Mouse (Mus musculus): ENCODE data around the gene Exd1. TPM values are rescaled to one million over a fixed set of nuclear protein-coding genes. Genes with fewer than 3 reads are reported as not detected.

Exd1 gene
- 0.35 and 0.71 TPM in 2 replicates for polyA plus RNA-seq (2015; fragmentation: Nextera tagmentation; extraction: Ambion mirVana)

DNA sequence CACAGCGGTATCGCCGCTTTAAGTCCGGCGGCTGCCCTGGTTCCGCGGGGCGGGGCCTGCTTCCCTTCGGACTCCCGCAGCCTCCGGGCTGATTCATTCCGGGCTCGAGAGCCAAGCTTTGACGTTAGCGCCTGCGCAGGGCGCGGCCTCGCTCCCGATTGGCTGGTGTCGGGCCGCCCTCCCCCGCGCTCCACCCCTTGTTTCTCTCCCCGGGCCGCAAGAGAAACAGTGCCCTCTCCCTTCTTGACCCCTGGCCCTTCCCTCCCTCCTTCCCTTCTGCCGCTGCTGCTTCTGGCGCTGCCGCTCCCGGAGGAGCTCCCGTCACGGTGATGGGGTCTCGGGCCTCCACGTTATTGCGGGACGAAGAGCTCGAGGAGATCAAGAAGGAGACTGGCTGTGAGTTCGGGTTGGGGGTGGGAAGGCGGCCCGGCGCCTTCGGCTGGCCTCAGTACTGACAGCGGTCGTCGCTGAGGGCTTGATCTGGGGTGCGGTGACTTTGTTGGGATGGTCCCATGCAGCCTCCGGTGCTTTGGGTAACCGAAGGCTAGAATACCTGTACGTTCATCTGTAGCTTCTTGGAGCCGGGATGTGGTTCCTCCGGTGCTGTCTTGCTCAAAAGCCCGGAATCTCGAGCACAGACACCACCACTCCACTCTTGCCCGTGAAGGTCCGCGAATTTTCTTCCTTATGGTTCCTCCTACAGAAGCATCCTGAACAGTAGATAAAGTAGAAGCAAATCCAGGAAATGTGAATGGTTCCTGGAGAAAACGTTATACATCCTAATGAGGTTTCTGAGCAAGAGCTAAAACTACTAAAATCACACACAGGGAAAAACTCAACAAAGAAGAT lies at the start of gene Exd1, which contains the start of gene Chp1:
Gene Exd1, minus strand, starts transcription at position 106 of the 849 bp plus-strand sequence.
Gene Chp1, plus strand, starts transcription at position 176 of the 849 bp plus-strand sequence.
- Histone ChIP-seq H3K27ac (peak within 1 kb of the TSS; percentile 87), H3K4me2 (peak within 1 kb of the TSS; percentile 82), H3K4me3 (replicated peaks) (peak within 1 kb of the TSS; percentile 74), H3K9me3 (replicated peaks) (no peaks in the 10 kb centered on the region), H3K36me3 (no peaks in the 10 kb centered on the region), H3K9ac (peak within 1 kb of the TSS; percentile 65), H3K4me1 (peaks cover 23% of the 10 kb centered on the region), H3K27me3 (no peaks in the 10 kb centered on the region)
- ATAC-seq (replicated peaks; ENCODE audit: low FRiP score): peak; percentile 99
- WGBS: 0% methylated on average over 57 of the region's 57 CpGs

GRCm38 (mm10) chr2:119596781-119597330 lies 49.4 kb upstream of the Exd1 start:
- no peak overlapping the region for H3K9ac ChIP-seq
- H3K36me3 ChIP-seq: peaks cover 50% of the 10 kb centered on the region
- H3K4me2 ChIP-seq: no peak overlapping the region
- WGBS: 88% methylated on average over 8 of the region's 8 CpGs
- H3K4me3 ChIP-seq (replicated peaks): no peak overlapping the region
- no peak overlapping the region for H3K27ac ChIP-seq
- ATAC-seq (replicated peaks; ENCODE audit: low FRiP score): no peak
- no peaks in the 10 kb centered on the region for H3K27me3 ChIP-seq
- H3K4me1 ChIP-seq: peaks cover 22% of the 10 kb centered on the region
- H3K9me3 ChIP-seq (replicated peaks): no peaks in the 10 kb centered on the region

DNA sequence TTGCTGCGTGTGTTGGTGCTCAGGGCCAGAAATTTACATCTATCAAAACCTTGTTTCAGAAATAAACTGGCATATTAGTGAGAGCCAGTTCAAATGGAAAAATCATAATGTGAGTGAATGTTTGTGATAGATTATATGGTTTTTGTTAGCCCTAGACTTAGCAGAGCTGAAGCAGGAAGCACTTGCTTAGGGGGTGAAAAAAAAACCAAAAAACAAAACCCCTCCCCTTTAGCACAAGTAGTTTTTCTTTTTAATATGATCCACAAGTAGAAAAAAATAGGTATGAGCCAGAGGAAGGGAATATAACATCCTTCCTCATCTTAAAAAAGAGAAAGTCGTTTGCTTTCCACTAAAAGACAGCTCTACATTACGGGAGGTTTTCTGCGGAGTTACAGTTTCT lies 47.9 kb upstream of the Exd1 start:
- H3K4me3 ChIP-seq (replicated peaks): peak overlapping the region; percentile 69
- H3K9ac ChIP-seq: peak overlapping the region; percentile 82
- peaks cover 18% of the 10 kb centered on the region for H3K4me1 ChIP-seq
- 23% methylated on average over 4 of the region's 4 CpGs for WGBS
- H3K36me3 ChIP-seq: peaks cover 39% of the 10 kb centered on the region
- no peaks in the 10 kb centered on the region for H3K27me3 ChIP-seq
- H3K9me3 ChIP-seq (replicated peaks): no peaks in the 10 kb centered on the region
- no peak overlapping the region for H3K27ac ChIP-seq
- peak overlapping the region; percentile 67 for H3K4me2 ChIP-seq
- no peak for ATAC-seq (replicated peaks; ENCODE audit: low FRiP score)

DNA sequence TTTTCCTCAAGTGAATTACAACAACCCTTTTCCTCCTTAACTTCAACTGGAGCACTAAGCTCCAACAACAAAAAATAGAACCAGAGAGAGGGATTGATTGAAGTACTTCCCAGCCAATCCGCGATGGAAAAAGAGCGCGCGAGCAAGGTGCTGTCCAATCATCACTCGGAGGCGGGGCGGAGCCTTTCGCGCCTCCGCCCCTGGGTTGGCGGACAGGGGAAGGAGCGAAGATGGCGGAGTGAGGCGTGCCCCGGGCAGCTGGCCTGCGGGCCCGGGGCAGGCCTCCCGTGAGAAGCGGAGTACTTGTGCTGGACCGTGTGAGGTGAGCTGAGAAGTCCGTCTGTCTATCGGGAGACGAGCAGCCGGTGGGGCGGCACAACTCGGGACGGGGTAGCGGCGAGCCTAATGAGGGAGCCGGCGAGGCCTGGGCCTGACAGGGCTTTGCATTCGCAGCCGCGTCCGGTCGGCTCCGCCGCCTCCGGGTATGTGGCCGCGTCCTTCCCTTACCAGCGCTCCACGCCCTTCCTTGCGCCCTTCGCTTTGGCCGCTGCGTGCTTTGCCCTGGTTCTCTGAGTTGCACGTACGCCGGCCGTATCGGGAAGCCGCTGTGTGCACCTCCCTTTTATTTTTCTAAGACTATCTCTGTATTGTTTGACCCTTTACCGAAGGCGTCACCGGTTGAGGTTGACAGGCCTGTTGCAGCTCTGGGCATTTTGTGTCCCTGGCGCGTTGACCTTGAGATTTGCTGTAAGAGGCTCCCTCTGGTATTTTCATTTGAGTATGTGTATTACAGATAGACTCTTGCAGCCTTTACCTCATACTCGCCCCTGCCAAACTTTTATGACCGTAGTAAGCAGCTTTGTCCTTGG lies 46.9 kb upstream of the Exd1 start:
- Histone ChIP-seq H3K36me3 (peaks cover 31% of the 10 kb centered on the region), H3K4me2 (peak overlapping the region; percentile 67), H3K9ac (peak overlapping the region; percentile 82), H3K4me1 (peaks cover 18% of the 10 kb centered on the region), H3K9me3 (replicated peaks) (no peaks in the 10 kb centered on the region), H3K27me3 (no peaks in the 10 kb centered on the region), H3K4me3 (replicated peaks) (peak overlapping the region; percentile 69), H3K27ac (peak overlapping the region; percentile 90)
- ATAC-seq (replicated peaks; ENCODE audit: low FRiP score): peak; percentile 97
- WGBS: under 1% methylated on average over 61 of the region's 61 CpGs

DNA sequence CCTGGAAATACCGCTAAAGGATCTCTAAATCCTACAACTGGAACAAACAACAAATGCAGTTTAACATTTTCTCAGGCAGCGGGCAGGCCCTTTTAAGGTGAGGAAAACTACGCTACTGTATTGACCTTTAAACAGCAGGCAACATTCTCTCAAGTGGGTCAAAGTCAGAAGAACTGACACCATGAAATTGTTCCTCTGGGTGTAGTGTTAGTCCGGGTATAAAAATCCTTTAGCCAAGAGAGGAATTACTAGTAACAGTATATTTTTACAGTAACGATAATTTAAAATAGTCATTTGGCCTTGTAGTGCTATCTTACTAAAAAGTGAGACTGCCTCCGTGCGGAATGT lies 46.3 kb upstream of the Exd1 start:
- Histone ChIP-seq H3K4me3 (replicated peaks) (peak overlapping the region; percentile 69), H3K4me2 (peak overlapping the region; percentile 55), H3K27ac (peak overlapping the region; percentile 90), H3K9me3 (replicated peaks) (no peaks in the 10 kb centered on the region), H3K27me3 (no peaks in the 10 kb centered on the region), H3K9ac (0 out of 2 replicates have a peak overlapping the region, but pooled peaks have one; percentile 21), H3K36me3 (peaks cover 27% of the 10 kb centered on the region), H3K4me1 (peaks cover 18% of the 10 kb centered on the region)
- ATAC-seq (replicated peaks; ENCODE audit: low FRiP score): peak; percentile 48; the same call in 1 of the 2 replicates
- 8% methylated on average over 7 of the region's 7 CpGs for WGBS

DNA sequence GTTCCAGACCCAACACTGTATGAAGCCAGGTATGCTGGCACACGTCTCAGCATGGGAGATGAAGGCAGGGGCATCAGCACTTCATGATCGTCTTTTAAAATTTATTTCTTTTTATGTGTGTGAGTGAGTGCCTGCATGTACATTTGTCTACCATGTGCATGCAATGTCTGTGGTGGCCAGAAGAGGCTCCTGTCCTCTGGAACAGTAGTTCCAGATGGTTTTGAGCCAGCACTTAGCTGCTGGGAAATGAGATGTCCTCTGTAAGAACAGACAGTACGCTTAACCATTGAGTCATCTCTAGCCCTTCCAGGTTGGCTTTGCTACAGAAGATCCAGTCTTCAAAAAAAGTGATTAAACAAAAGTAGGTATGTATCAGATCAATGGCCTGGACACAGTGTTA lies 43.8 kb upstream of the Exd1 start:
- no peak overlapping the region for H3K4me3 ChIP-seq (replicated peaks)
- no peak overlapping the region for H3K27ac ChIP-seq
- peaks cover 16% of the 10 kb centered on the region for H3K4me1 ChIP-seq
- H3K4me2 ChIP-seq: no peak overlapping the region
- WGBS: 87% methylated on average over 3 of the region's 3 CpGs
- no peak for ATAC-seq (replicated peaks; ENCODE audit: low FRiP score)
- no peaks in the 10 kb centered on the region for H3K9me3 ChIP-seq (replicated peaks)
- no peaks in the 10 kb centered on the region for H3K27me3 ChIP-seq
- peaks cover 4% of the 10 kb centered on the region for H3K36me3 ChIP-seq
- H3K9ac ChIP-seq: no peak overlapping the region

GRCm38 (mm10) chr2:119587383-119587782 lies 40.0 kb upstream of the Exd1 start:
- H3K9ac ChIP-seq: no peak overlapping the region
- no peaks in the 10 kb centered on the region for H3K27me3 ChIP-seq
- WGBS: 16% methylated on average over 4 of the region's 4 CpGs
- H3K27ac ChIP-seq: no peak overlapping the region
- no peak overlapping the region for H3K4me3 ChIP-seq (replicated peaks)
- no peaks in the 10 kb centered on the region for H3K4me1 ChIP-seq
- no peak overlapping the region for H3K4me2 ChIP-seq
- peaks cover 2% of the 10 kb centered on the region; the same call in 1 of the 2 replicates for H3K36me3 ChIP-seq
- ATAC-seq (replicated peaks; ENCODE audit: low FRiP score): no peak
- H3K9me3 ChIP-seq (replicated peaks): no peaks in the 10 kb centered on the region

- WGBS: 88% methylated on average over 8 of the region's 8 CpGs
- no peak for ATAC-seq (replicated peaks; ENCODE audit: low FRiP score)
- Histone ChIP-seq H3K4me3 (replicated peaks) (no peak overlapping the region), H3K9me3 (replicated peaks) (no peaks in the 10 kb centered on the region), H3K27ac (no peak overlapping the region), H3K4me1 (no peaks in the 10 kb centered on the region), H3K36me3 (peaks cover 2% of the 10 kb centered on the region; the same call in 1 of the 2 replicates), H3K9ac (no peak overlapping the region), H3K4me2 (no peak overlapping the region), H3K27me3 (no peaks in the 10 kb centered on the region)
Measured at GRCm38 (mm10) chr2:119584282-119584681, 36.9 kb upstream of the Exd1 start.

DNA sequence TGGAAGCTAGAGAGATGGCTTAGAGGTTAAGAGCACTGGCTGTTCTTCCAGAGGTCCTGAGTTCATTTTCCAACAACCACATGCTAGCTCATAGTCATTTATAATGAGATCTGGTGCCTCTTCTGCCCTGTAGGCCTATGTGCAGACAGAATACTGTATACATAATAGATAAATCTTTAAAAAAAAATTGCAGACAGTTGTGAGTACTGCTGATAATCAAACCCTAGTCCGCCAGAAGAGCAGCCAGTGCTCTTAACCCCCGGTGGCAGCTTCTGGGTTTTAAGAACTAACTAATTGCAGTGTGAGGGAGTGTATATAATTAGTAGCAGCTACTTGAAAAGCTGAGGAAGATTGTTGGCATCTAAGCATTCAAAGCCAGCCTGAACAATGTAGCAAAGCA lies 36.0 kb upstream of the Exd1 start:
- Histone ChIP-seq H3K27ac (no peak overlapping the region), H3K27me3 (no peaks in the 10 kb centered on the region), H3K4me1 (no peaks in the 10 kb centered on the region), H3K9ac (no peak overlapping the region), H3K9me3 (replicated peaks) (no peaks in the 10 kb centered on the region), H3K4me2 (no peak overlapping the region), H3K36me3 (peaks cover 6% of the 10 kb centered on the region; the same call in 1 of the 2 replicates), H3K4me3 (replicated peaks) (no peak overlapping the region)
- no peak for ATAC-seq (replicated peaks; ENCODE audit: low FRiP score)
- WGBS: 60% methylated on average over 2 of the region's 2 CpGs

DNA sequence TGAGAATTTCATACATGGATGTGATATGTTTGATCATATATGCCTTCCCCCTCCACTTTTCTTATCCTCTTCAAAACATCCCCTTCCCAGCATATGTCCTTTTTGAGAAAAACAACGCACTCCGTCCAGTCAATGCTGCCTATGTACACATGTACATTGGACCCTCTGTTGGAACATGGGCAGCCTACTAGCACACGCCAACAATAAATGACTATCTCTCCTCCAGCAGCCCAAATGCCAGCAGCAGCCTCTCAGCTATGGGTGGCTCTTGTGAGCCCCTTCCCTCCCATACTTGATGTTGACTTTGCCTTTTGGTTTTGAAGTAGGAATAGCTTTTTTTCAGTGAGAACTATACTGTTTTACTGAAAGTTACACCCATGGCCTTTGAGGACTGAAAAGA lies 34.1 kb upstream of the Exd1 start:
- no peak overlapping the region for H3K4me3 ChIP-seq (replicated peaks)
- ATAC-seq (replicated peaks; ENCODE audit: low FRiP score): no peak
- WGBS: 96% methylated on average over 3 of the region's 3 CpGs

GRCm38 (mm10) chr2:119572471-119572870 lies 25.0 kb upstream of the Exd1 start:
- no peaks in the 10 kb centered on the region for H3K4me1 ChIP-seq
- no peak for ATAC-seq (replicated peaks; ENCODE audit: low FRiP score)
- no peaks in the 10 kb centered on the region for H3K27me3 ChIP-seq
- 84% methylated on average over 1 of the region's 1 CpGs for WGBS
- no peak overlapping the region for H3K9ac ChIP-seq
- H3K9me3 ChIP-seq (replicated peaks): no peaks in the 10 kb centered on the region
- H3K4me3 ChIP-seq (replicated peaks): no peak overlapping the region
- no peak overlapping the region for H3K4me2 ChIP-seq
- H3K27ac ChIP-seq: no peak overlapping the region
- H3K36me3 ChIP-seq: peaks cover 38% of the 10 kb centered on the region

More for the DNA sequence above, 34.1 kb upstream of the Exd1 start:
- Histone ChIP-seq H3K36me3 (peaks cover 6% of the 10 kb centered on the region; the same call in 1 of the 2 replicates), H3K9ac (no peak overlapping the region), H3K9me3 (replicated peaks) (no peaks in the 10 kb centered on the region), H3K4me1 (no peaks in the 10 kb centered on the region), H3K27me3 (no peaks in the 10 kb centered on the region), H3K4me2 (no peak overlapping the region), H3K27ac (no peak overlapping the region)

Measured in kidney, embryonic 15.5 days (tissue).